Mouse (Mus musculus) E14TG2a.4 (cell line): ENCODE data around the gene Gpr27.
A peak's percentile ranks its signal among the peaks of the same experiment; 100 is the strongest.

ENCODE experiments used
- H3K27me3 ChIP-seq: 2 replicates; pipeline ENCODE4 v1.6.1; 2014; ENCODE audit warnings: low read length, control low read depth; ENCODE audit not compliant: insufficient read depth
- H3K36me3 ChIP-seq: 2 replicates; pipeline ENCODE4 v1.6.1; 2014; ENCODE audit warnings: low read length, control low read depth; ENCODE audit not compliant: insufficient read depth
- H3K4me1 ChIP-seq: replicated peaks from 2 replicates; pipeline ENCODE4 v1.6.1; 2014; ENCODE audit warnings: low read depth, low read length, control low read depth
- H3K4me3 ChIP-seq: replicated peaks from 2 replicates; pipeline ENCODE4 v1.5.1; 2014; ENCODE audit warnings: mild to moderate bottlenecking, low read length
- H3K9me3 ChIP-seq: 2 replicates; pipeline ENCODE4 v1.6.1; 2014; ENCODE audit warnings: low read length, control low read depth
- CTCF ChIP-seq: conservative IDR thresholded peaks from 2 replicates; pipeline ENCODE4 v1.5.1; 2014; ENCODE audit warnings: low read length
- NANOG ChIP-seq: IDR thresholded peaks from 2 replicates; pipeline ENCODE4 v1.6.1; 2014; ENCODE audit warnings: borderline replicate concordance, low read length, mixed read lengths
- POU5F1 ChIP-seq: IDR thresholded peaks from 2 replicates; pipeline ENCODE4 v1.6.1; 2014; ENCODE audit warnings: low read length, borderline replicate concordance

The Gpr27 gene

DNA sequence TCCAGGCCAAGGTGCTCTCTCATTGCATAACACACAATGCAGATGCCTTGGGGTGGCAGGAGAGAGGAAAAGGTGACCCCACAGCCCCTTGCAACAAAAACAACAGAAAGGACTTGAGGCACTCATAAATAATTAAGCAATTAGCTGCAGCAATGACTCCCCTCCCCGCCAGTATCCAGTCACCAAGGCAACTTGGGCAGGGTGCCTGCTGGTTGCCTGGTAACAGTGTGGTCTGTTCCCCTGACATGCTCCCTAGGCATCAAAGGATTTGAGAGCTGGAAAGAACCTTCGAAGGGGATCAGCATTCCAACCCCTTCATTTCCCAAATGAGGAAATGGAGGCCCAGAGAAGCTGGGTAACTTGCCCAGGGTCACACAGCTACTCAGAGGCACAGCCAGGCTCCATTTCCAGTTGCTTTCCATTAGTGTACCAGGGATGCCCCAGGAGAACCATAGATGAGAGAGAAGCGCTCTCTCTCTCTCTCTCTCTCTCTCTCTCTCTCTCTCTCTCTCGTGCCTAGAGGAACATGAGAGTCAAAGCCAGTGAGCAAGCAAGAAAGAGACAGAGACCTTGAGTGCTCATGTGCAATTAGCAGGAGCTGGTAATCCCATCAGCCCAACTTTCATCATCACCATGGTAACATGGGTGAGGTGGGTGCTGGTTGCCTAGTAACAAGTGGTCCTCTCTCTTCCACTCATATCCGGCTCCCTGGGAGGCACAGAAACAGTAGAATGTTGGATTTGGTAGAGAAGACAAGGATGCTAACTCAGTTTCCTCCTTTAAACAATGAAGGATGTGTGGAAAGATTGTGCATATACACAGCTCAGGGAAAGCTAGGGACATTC is 22.8 kb upstream of the Gpr27 start:
- peaks cover 39% of the 10 kb centered on the region for H3K27me3 ChIP-seq
- no peak for TF ChIP-seq NANOG
- no peak for TF ChIP-seq POU5F1
- no peak for TF ChIP-seq CTCF
- no peak overlapping the region for H3K4me3 ChIP-seq

DNA sequence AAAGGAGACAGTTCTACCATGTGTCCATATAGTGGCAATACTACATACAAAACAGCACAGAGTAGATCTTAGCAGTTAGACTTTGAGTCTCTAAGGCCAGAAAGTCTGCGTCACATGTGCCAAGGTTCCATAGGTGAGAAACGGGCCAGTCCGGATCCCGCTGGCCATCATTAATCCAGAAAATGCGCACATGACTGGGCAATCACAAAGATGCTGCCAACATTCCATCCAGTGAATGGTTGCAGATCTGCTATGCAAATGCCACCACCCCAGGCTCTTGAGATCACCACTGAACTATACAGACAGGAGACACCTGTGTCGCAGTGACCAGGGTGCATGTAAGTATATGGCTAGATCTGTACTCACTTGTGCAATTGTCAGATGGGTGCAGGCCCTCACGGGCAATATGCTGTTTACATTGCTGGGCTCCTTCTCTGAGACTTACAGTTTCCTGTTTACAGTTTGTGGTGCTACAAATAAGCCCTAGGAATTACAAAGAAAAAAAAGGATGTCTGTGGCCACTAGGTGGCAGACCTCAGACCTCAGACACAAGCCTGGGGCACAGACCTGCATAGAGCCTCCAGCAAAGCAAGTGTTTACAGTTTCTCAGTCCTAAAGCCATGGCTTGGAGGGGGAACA is 21.9 kb upstream of the Gpr27 start:
- TF ChIP-seq NANOG = no peak
- TF ChIP-seq CTCF = peak; percentile 42
- Histone ChIP-seq H3K4me3 (no peak overlapping the region), H3K4me1 (peaks cover 22% of the 10 kb centered on the region; the same call in 1 of the 2 replicates), H3K9me3 (no peaks in the 10 kb centered on the region), H3K27me3 (peaks cover 31% of the 10 kb centered on the region), H3K36me3 (no peaks in the 10 kb centered on the region)

More for the DNA sequence above, 22.8 kb upstream of the Gpr27 start:
- Histone ChIP-seq H3K4me1 (peaks cover 22% of the 10 kb centered on the region; the same call in 1 of the 2 replicates), H3K9me3 (no peaks in the 10 kb centered on the region), H3K36me3 (no peaks in the 10 kb centered on the region)

DNA sequence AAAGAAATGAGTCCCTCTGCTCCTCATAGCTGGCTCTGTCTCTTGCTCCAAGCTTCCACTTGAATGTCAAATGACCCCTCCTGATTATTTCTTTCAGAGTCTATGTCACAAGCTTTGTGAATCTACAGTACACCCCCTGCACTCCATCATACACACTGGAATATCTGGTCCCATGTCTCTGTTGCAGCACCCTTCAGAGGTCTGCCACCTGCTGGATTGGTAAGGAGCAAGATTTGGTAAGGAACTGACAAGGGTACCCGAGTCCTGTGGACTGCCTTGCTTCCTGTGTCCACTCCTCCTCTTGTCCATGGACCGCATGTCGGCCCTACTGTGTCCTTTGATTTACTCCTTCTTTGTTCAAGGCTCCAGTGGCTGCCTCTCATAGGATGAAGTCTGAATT is 20.7 kb upstream of the Gpr27 start:
- TF ChIP-seq NANOG (no peak), POU5F1 (no peak), CTCF (no peak)
- Histone ChIP-seq H3K4me1 (peaks cover 16% of the 10 kb centered on the region; the same call in 1 of the 2 replicates), H3K9me3 (no peaks in the 10 kb centered on the region), H3K36me3 (no peaks in the 10 kb centered on the region), H3K4me3 (no peak overlapping the region), H3K27me3 (peaks cover 20% of the 10 kb centered on the region)

DNA sequence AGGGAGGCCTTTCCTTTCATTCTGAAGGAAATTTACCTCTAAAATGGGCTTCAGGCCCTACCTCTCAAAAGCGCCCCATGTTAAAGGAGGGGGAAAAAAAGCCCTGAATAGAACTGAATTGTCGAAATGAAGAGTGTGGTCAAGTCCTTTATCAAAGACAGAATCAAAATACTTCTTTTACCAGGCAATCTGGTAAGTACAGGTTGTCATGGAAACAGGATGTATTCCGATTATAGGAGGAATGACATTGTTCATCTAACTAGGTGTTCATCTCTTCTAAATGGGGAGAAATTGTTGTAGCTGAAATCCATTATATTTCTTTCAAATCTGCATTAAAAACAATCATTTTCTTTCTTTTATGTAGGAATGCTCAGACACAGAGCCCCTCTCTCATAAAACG is 18.0 kb upstream of the Gpr27 start:
- H3K4me3 ChIP-seq = no peak overlapping the region
- H3K27me3 ChIP-seq = no peaks in the 10 kb centered on the region; the same call in 1 of the 2 replicates
- no peaks in the 10 kb centered on the region for H3K9me3 ChIP-seq
- TF ChIP-seq NANOG = no peak
- no peak for TF ChIP-seq CTCF
- TF ChIP-seq POU5F1 = no peak
- no peaks in the 10 kb centered on the region for H3K36me3 ChIP-seq
- peaks cover 6% of the 10 kb centered on the region; the same call in 1 of the 2 replicates for H3K4me1 ChIP-seq

DNA sequence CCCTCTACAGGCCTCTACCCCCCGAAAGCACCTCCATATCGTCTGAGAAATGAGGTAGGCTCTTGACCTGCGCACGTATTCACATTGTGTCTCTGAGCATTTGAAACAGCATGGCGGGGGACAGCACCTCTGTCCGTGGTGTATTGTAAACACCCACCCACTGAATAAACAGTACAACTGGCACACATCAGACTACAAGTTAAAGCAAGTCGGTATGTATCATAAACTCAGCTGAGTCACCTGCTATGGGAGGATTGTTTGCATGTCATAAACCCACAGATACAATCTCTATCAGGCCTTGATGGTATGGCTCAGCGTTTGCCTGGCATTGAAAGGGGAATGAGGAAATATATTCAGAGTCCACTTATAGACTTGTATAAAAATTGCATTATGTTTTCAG is 15.2 kb upstream of the Gpr27 start:
- H3K4me3 ChIP-seq = no peak overlapping the region
- no peaks in the 10 kb centered on the region; the same call in 1 of the 2 replicates for H3K27me3 ChIP-seq
- no peak for TF ChIP-seq POU5F1
- no peak for TF ChIP-seq CTCF
- TF ChIP-seq NANOG = no peak
- H3K36me3 ChIP-seq = no peaks in the 10 kb centered on the region
- no peaks in the 10 kb centered on the region for H3K9me3 ChIP-seq
- H3K4me1 ChIP-seq = no peaks in the 10 kb centered on the region; the same call in 1 of the 2 replicates

DNA sequence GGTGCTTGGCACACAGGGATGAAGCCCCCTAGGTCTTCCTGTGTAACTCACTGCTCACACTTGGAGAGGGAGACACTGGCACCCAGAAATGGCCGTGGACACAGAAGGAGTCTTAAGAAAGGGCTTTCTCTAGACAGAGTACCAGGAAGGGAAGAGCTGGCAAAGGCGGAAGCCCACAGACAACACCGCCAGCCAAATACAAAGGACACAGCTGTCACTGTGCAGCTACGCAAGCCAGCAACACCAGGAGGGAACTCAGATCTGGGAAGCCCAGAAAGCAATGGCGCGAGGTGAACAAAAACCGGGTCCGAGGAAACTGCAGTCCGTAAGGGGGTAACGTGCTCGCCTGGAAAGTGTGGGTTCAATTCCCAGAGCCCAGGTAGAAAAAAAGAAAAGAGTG is 14.4 kb upstream of the Gpr27 start:
- no peak overlapping the region for H3K4me3 ChIP-seq
- TF ChIP-seq CTCF (no peak), NANOG (no peak), POU5F1 (no peak)
- H3K36me3 ChIP-seq = no peaks in the 10 kb centered on the region
- no peaks in the 10 kb centered on the region; the same call in 1 of the 2 replicates for H3K4me1 ChIP-seq
- H3K9me3 ChIP-seq = no peaks in the 10 kb centered on the region
- no peaks in the 10 kb centered on the region; the same call in 1 of the 2 replicates for H3K27me3 ChIP-seq

DNA sequence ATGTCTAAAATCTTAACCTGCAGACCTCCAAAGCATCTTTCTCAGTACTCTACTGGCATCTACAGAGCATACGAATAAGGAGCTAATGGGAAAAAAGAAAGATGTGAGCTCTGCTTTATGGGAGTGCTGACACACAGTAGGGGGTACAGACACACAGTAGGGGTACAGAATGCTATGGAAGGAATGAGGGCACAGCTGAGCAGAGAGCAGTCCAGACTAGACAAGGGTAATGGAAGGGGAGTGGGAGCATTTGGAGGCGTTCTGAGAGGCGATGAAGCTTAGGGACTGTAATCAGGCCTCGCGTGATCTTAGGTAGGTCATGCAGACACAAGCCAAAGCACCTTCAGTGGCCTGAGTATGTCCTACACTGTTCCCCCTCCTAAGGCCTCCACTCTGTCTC is 8.5 kb upstream of the Gpr27 start:
- no peaks in the 10 kb centered on the region for H3K9me3 ChIP-seq
- H3K36me3 ChIP-seq = no peaks in the 10 kb centered on the region
- H3K4me1 ChIP-seq = no peaks in the 10 kb centered on the region
- H3K4me3 ChIP-seq = no peak overlapping the region
- peaks cover 6% of the 10 kb centered on the region for H3K27me3 ChIP-seq
- no peak for TF ChIP-seq CTCF
- TF ChIP-seq POU5F1 = no peak
- no peak for TF ChIP-seq NANOG

DNA sequence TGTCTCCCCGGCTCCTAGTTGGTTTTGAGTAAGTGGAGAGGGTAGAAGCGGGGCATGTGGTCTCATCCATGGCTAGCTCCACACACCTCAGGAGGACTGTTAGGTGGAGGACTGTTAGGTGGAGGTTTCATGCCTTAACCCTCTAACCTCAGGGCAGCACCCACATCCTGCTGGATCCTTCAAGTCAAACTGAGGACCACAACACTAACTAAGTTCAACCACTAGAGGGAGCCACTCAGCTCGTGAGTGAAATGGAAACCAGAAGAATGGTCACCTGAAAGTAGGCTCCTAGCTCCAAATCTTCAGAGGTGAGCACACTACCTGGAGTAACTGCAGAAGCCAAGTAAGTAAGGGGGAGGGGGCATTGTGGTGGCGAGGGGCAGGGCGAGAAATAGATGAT is 7.6 kb upstream of the Gpr27 start:
- Histone ChIP-seq H3K4me3 (no peak overlapping the region), H3K27me3 (peaks cover 14% of the 10 kb centered on the region), H3K4me1 (no peaks in the 10 kb centered on the region), H3K9me3 (no peaks in the 10 kb centered on the region), H3K36me3 (no peaks in the 10 kb centered on the region)
- TF ChIP-seq CTCF (peak; percentile 70), POU5F1 (no peak)
